Mouse (Mus musculus): ENCODE results near the gene Chga. TPM values are rescaled to one million over a fixed set of nuclear protein-coding genes. Genes with fewer than 3 reads are reported as not detected.

Gene Chga
- polyA plus RNA-seq (2016; fragmentation: Nextera tagmentation; extraction: Ambion mirVana), result 6.7 and 9.2 TPM in 2 replicates

DNA sequence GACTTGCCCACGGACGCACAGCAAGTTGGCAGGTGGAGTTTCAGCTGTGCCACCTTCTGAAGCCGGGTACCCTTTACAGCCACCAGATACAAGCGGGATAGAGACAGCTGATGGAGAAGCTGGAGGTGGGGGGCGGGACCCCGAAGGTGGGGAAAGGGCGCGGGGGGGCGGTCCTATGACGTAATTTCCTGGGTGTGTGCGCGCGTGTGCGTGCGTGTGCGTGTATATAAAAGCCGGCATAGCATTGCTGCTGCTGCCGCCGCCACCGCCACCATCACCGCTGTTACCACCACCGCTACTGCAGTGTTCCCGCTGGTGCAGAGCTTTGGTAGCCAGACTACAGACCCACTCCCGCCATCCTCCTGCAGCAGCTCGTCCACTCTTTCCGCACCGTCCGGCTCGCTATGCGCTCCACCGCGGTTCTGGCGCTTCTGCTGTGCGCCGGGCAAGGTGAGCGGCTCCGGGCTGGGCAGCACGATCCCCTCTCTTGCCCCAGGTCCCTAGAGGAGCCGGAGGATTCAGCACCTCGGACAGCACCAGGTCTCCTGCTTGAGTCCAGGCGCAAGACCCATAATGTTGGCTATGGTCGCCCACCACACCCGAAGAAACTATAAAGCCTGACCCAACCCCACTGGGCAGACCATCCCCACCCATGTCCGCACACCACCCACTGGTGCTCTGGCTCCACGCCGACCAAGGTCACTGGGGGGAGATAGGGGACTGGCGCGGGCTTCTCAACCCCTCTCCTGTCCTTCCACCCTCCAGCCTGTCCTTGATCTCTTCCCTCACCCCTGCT is at the start of gene Chga:
Chga (plus strand) TSS at position 249 of the 796 bp plus-strand sequence.
- Histone ChIP-seq H3K27me3 (ENCODE audit: poor library complexity, severe bottlenecking) (peaks cover 29% of the 10 kb centered on the region), H3K36me3 (replicated peaks) (no peaks in the 10 kb centered on the region), H3K4me1 (peaks cover 35% of the 10 kb centered on the region), H3K4me3 (peak within 1 kb of the TSS; percentile 60), H3K9me3 (no peaks in the 10 kb centered on the region), H3K27ac (peak within 1 kb of the TSS; percentile 22; the same call in 1 of the 2 replicates)
- 2% methylated on average over 48 of the region's 48 CpGs for WGBS
- peak; percentile 89 for DNase-seq (ENCODE audit: extremely low spot score, low spot score)

DNA sequence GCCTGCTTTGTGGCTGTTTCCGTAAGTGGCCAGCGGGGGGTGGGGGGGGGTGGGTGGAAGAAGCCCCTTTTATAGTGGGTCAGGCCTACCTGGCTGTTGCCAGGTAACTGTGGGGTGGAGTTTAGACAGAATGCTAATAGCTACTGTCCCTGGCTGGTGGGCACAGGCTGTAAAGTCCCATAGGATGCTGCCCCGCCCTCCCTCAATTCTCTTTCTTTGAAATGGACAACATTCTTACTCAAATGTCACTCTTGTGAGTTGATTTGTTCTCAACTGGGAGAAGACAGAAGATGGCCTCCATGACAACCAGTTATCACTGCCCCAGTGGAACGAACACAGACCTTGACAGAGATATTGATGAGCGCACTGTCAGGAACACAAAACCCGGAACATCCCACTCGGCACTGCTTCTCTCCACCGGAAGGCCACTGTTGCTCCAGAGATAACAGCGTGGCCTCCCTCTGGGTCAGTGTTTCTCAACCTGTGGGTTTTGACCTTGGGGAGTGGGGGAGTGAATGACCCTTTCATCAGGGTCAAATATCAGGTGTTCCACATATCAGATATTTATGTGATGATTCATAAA is 49.5 kb upstream of the Chga start:
- DNase-seq (ENCODE audit: extremely low spot score, low spot score), result no peak
- Histone ChIP-seq H3K27me3 (ENCODE audit: poor library complexity, severe bottlenecking) (no peaks in the 10 kb centered on the region), H3K27ac (no peak overlapping the region), H3K4me3 (no peak overlapping the region), H3K4me1 (no peaks in the 10 kb centered on the region), H3K36me3 (replicated peaks) (no peaks in the 10 kb centered on the region), H3K9me3 (no peaks in the 10 kb centered on the region)
- WGBS, result 79% methylated on average over 9 of the region's 9 CpGs

DNA sequence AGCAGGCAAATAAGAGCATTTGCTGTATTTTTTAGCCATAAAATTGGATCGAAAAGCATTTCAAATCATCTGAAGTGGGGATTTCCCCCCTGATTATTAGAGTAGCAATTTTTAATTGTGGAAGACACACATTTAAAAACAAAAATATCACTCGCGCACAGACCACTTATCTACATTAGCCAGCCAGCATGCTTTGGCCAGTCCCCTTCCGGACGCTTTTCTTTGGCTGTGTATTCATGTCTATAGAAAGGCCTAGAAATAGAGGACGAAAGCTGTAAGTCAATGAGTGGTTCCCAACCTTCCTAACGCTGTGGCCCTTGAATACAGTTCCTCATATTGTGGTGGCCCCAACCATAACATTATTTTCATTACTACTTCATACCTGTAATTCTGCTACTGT is 48.8 kb upstream of the Chga start:
- H3K36me3 ChIP-seq (replicated peaks), result no peaks in the 10 kb centered on the region
- no peak for DNase-seq (ENCODE audit: extremely low spot score, low spot score)
- whole genome bisulfite sequencing, result 89% methylated on average over 7 of the region's 7 CpGs
- H3K27me3 ChIP-seq (ENCODE audit: poor library complexity, severe bottlenecking), result no peaks in the 10 kb centered on the region
- H3K4me1 ChIP-seq, result peaks cover 5% of the 10 kb centered on the region
- H3K9me3 ChIP-seq, result no peaks in the 10 kb centered on the region
- H3K27ac ChIP-seq, result no peak overlapping the region
- H3K4me3 ChIP-seq, result no peak overlapping the region

DNA sequence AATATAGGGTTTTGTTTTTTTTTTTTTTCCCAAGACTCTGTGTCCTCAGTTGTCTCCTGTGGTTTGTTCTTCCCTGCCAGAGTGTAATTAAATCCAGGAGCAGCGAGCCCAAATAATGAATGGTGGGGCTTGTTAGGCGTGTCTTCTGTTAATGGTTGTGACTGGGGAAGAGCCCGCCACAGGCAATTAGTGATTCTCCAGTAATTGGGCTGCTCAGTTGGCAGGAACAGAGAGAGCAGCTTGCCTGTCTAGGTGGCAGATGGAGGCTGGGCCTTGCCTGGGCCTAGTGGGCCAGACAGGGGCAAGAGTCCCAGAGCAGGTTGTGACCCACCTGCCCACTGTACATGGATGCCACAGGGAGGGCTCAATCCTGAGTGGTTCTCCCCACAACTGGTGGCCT is 43.4 kb upstream of the Chga start:
- H3K36me3 ChIP-seq (replicated peaks), result no peaks in the 10 kb centered on the region
- WGBS, result 23% methylated on average over 3 of the region's 3 CpGs
- H3K9me3 ChIP-seq, result no peaks in the 10 kb centered on the region
- H3K27ac ChIP-seq, result peak overlapping the region; percentile 58; the same call in 1 of the 2 replicates
- DNase-seq (ENCODE audit: extremely low spot score, low spot score), result no peak
- H3K4me3 ChIP-seq, result no peak overlapping the region
- no peaks in the 10 kb centered on the region for H3K27me3 ChIP-seq (ENCODE audit: poor library complexity, severe bottlenecking)
- peaks cover 26% of the 10 kb centered on the region for H3K4me1 ChIP-seq

DNA sequence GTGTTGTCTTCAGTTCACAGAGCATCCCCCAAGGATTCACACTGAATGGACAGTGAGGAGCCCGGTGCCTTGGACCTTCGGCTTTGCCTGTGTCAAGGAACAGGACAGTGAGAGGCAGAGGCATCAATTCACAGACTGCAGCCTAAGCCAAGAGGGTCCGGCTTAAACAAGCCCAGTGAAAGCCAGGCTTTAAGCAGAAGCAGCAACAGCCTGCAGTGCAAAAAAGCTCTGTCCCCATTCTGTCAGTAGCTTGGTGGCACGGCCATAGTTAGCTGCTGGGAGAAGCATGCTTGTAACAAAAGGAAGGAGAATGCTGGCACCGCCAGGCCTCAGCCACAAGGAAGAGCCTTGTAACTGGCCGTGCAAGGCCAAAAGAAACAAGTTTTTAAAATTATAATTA is 40.6 kb upstream of the Chga start:
- H3K27me3 ChIP-seq (ENCODE audit: poor library complexity, severe bottlenecking), result no peaks in the 10 kb centered on the region
- no peak overlapping the region for H3K4me3 ChIP-seq
- H3K27ac ChIP-seq, result 0 out of 2 replicates have a peak overlapping the region, but pooled peaks have one; percentile 0
- peaks cover 26% of the 10 kb centered on the region for H3K4me1 ChIP-seq
- WGBS, result 75% methylated on average over 6 of the region's 6 CpGs
- no peaks in the 10 kb centered on the region for H3K36me3 ChIP-seq (replicated peaks)
- DNase-seq (ENCODE audit: extremely low spot score, low spot score), result no peak
- no peaks in the 10 kb centered on the region for H3K9me3 ChIP-seq

DNA sequence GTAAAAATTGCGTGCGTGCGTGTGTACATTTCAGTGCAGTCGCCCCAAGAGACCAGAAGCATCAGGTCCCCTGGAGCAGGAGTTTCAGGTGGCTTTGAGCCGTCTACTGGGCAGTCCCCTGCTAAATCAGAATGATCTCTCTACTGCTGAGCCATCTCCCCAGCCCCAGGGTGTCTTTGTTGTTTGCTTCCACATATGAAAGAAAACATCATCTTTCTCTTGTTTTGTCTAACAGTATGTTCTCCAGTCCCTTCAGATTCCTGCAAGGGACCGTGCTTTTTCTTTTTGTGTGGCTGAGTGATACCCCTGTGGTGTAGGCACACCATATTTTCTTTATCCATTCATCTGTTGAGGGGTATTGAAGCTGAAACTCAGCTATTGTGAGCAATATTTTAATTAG is 40.0 kb upstream of the Chga start:
- peaks cover 26% of the 10 kb centered on the region for H3K4me1 ChIP-seq
- H3K27me3 ChIP-seq (ENCODE audit: poor library complexity, severe bottlenecking), result no peaks in the 10 kb centered on the region
- 77% methylated on average over 6 of the region's 6 CpGs for WGBS
- no peaks in the 10 kb centered on the region for H3K9me3 ChIP-seq
- no peak overlapping the region for H3K27ac ChIP-seq
- no peak overlapping the region for H3K4me3 ChIP-seq
- DNase-seq (ENCODE audit: extremely low spot score, low spot score), result no peak
- H3K36me3 ChIP-seq (replicated peaks), result no peaks in the 10 kb centered on the region

DNA sequence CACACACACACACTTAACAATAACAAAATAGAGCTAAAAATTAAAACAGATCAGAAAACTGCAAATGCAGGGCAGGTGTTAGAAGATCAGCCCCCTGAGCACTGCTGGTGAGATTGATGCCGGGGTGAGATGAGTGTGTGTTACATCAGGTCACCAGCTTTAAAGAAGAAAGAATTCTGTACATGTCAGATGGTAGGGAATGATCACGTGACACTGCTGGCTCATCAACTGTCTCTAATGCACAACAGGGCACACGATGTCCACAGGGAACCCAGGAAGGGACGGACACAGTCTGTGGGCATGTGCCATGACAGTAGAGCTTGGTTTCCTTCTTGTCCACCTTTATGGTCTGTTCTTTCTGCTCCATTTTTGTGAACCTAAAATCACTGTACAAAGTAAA is 38.6 kb upstream of the Chga start:
- H3K27me3 ChIP-seq (ENCODE audit: poor library complexity, severe bottlenecking), result no peaks in the 10 kb centered on the region
- no peak overlapping the region for H3K27ac ChIP-seq
- no peaks in the 10 kb centered on the region for H3K9me3 ChIP-seq
- no peak for DNase-seq (ENCODE audit: extremely low spot score, low spot score)
- peaks cover 20% of the 10 kb centered on the region for H3K4me1 ChIP-seq
- no peaks in the 10 kb centered on the region for H3K36me3 ChIP-seq (replicated peaks)
- no peak overlapping the region for H3K4me3 ChIP-seq
- WGBS, result 89% methylated on average over 4 of the region's 4 CpGs

DNA sequence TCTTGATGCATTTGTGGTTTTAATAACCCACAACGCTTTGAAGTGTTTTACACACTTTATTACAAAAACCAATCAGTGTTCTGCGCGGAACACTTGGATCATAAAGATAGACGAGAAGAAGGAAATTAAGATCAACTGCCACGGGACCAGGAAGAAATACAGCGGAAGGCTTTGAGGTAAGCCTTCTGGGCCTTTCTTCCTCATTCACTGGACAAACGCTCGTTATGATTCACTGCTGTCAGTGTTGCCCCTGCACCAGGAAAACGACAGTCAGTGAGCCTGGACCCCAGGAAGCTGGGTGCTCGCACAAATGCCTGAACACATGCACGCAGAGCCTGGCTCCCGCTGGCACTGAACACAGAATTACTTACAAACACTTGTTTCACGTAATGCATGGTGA is 37.1 kb upstream of the Chga start:
- Histone ChIP-seq H3K9me3 (no peaks in the 10 kb centered on the region), H3K27me3 (ENCODE audit: poor library complexity, severe bottlenecking) (no peaks in the 10 kb centered on the region), H3K4me3 (no peak overlapping the region), H3K36me3 (replicated peaks) (no peaks in the 10 kb centered on the region), H3K4me1 (peaks cover 19% of the 10 kb centered on the region), H3K27ac (no peak overlapping the region)
- DNase-seq (ENCODE audit: extremely low spot score, low spot score), result no peak
- WGBS, result 86% methylated on average over 13 of the region's 13 CpGs

DNA sequence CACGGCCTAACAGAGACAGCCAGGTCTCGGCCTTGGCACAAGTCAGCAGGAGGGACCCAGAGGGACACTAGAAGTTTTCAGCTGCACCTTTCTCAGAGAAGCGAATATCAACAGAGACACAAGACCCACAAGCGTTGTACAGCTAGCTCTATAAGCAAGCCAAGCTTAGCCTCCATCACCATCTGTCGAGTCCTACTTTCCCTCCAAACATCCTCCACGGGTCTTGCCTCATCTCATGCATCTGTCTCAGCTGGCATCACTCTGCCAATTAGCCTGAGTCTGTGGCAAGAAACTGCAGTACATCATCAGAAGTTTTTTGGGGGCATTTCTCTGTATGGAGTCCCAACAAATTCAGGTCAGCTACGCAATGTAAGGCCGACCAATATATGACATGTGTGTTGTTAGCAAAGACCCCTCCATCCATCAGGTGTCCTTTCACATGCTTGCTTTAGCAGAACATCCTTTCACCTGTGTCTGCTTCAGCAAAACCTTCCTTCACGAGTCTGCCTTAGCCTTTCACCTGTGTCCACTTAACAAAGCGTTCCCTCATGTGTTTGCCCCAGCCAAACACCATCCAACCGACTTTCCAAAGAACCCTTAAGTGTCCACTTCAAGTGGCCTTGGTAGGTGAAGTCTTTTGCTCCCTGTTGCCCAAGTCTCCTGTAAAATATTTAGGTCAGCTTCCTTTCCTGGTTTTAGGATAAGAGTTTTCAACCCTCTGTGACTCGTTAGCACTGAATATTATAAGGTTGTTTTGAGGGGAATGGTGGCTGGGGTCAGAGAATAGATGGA is 34.6 kb upstream of the Chga start:
- DNase-seq (ENCODE audit: extremely low spot score, low spot score), result no peak
- Histone ChIP-seq H3K4me1 (peaks cover 10% of the 10 kb centered on the region), H3K27ac (no peak overlapping the region), H3K27me3 (ENCODE audit: poor library complexity, severe bottlenecking) (no peaks in the 10 kb centered on the region), H3K9me3 (no peaks in the 10 kb centered on the region), H3K4me3 (no peak overlapping the region), H3K36me3 (replicated peaks) (no peaks in the 10 kb centered on the region)
- 90% methylated on average over 12 of the region's 12 CpGs for WGBS

DNA sequence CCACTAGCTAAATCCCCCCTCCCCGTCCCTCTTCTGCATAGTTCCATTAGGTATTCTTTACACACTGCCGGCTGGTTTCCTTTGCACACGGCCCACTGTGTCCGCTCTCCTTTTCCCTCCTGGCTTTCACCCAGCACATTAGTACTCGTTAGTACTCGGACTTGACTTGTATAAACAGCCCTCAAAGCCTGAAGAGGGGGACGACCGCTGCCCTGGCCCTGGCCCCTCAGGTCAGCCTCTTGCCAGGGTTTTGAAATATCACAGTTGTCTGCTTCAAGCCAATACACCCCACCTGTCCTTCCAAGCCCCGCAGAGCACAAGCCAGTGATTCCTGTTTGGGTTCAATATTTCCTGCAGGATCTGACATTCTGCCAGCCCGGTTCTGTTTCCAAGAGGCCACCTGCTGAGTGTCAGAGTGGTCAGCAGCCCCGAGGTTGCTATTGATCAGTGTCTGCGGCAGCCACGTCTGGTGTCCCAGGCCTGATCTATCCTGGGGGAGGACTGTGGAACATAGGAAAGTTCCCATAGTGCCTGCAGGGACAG is 32.9 kb upstream of the Chga start:
- Histone ChIP-seq H3K27ac (no peak overlapping the region), H3K27me3 (ENCODE audit: poor library complexity, severe bottlenecking) (no peaks in the 10 kb centered on the region), H3K9me3 (no peaks in the 10 kb centered on the region), H3K4me1 (peaks cover 10% of the 10 kb centered on the region), H3K36me3 (replicated peaks) (no peaks in the 10 kb centered on the region), H3K4me3 (no peak overlapping the region)
- DNase-seq (ENCODE audit: extremely low spot score, low spot score), result no peak
- WGBS, result 57% methylated on average over 13 of the region's 13 CpGs

DNA sequence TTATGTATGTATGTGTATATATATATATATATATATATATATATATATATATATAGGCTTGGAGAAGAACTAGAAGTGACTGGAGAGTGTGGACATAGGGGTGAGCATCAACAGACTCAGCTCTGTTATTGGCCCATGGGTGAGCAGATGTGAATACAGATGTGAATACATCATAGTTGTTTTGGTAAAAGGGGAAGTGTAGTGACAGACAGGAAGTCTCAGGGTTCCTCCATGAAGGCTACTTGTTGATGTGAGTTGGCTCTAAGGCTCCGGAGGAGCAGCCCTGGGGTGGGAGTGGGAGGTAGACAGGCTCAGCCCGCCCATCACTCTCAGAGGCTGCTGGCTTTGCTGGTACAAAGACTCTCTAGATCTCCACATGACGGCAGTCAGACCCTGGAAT is 30.6 kb upstream of the Chga start:
- Histone ChIP-seq H3K9me3 (no peaks in the 10 kb centered on the region), H3K4me1 (peaks cover 10% of the 10 kb centered on the region), H3K36me3 (replicated peaks) (no peaks in the 10 kb centered on the region), H3K27ac (no peak overlapping the region), H3K27me3 (ENCODE audit: poor library complexity, severe bottlenecking) (no peaks in the 10 kb centered on the region), H3K4me3 (no peak overlapping the region)
- DNase-seq (ENCODE audit: extremely low spot score, low spot score), result no peak
- 65% methylated on average over 3 of the region's 3 CpGs for WGBS

DNA sequence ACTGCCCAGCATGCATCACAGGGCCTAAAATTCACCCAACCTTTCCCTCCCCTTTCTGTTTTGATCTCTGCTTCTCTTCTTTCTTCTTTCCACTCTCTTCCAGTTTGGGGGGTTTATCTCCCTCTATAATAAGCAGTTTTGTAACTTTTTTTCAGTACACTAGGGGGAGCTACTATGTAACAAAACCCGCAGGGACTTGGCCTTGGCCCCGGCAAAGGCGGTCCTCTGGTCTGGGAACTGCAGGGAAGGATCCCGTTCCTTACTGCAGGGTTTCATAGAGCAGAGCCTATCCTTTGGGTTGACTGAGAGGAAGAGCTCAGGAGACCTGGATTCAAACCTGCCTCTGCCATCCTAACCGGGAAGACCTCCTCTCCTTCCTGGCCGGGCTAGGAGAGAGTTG is 30.0 kb upstream of the Chga start:
- WGBS, result 16% methylated on average over 6 of the region's 6 CpGs
- peak; percentile 17 for DNase-seq (ENCODE audit: extremely low spot score, low spot score)

More for the DNA sequence above, 30.0 kb upstream of the Chga start:
- no peaks in the 10 kb centered on the region for H3K27me3 ChIP-seq (ENCODE audit: poor library complexity, severe bottlenecking)
- H3K9me3 ChIP-seq, result no peaks in the 10 kb centered on the region
- no peak overlapping the region for H3K27ac ChIP-seq
- H3K4me3 ChIP-seq, result no peak overlapping the region
- H3K4me1 ChIP-seq, result peaks cover 10% of the 10 kb centered on the region
- no peaks in the 10 kb centered on the region for H3K36me3 ChIP-seq (replicated peaks)
